Mouse (Mus musculus) cerebellum, postnatal 36 days (tissue): ENCODE measurements around the gene Cldn6.

Source experiments
- DNase-seq, 2 experiments: peaks; one replicate each; pipeline ENCODE4 v3.0.0; 2021 to 2022; ENCODE audit warnings: mixed read lengths in 2 of 2

The Cldn6 gene

DNA sequence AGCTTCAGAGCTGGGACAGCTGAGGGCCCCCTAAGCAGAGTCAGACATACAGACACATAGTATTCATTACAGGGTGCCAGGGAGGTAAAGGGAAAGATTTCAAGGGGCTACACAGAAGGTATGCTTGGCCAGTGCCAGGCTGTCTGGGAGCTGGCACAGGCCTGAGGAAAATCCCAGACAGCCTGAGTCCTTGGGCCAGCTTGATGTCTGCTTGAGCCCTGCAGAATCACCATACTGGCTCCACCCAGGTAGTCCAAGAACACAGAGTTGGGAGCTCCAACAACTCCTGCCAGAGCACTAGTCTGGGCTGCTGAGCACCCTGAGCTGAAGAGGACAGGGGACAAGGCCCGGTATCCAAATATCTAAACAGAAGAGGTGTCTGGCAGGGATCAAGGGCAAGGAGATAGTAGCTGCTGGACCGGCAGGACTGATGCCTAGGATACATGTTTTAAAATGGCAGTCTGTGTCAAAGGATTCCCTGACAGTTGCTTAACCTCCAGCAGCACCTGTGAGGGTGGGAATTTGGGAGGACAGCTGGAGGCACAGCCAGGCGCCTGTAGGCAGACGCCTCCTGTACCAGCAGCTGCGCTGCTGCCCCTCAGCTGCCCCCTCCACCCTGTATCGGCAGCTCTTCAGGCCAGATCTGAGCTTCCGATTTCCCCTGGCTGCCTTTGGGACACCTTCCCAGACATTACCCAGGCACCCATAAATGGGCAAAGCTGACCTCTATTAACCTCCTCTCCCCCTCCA lies 43.5 kb downstream of the Cldn6 start, which contains the start of gene 1520401A03Rik:
TSS of gene 1520401A03Rik (minus strand) at position 408 of the 750 bp plus-strand sequence.
- DNase-seq: no peak

DNA sequence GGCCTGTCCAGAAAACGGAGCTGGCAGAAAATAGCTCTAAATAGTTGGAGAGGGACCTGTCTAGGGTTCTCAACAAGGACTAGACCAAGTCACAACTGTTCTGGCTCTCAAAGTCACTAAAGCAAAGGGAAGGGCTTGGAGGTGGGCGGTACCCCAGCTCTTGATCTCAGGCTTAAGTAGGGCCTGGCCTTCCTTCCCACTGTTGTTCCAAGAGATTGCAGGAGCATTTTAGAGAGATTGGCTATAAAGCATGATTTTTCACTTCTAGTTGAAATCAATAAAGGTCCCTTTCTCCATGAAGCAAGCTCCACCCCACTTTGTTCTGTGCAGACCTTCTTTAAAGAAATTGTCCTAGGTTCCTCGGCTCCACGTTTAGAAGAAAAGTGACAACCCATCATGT lies 46.4 kb downstream of the Cldn6 start:
- no peak for DNase-seq

DNA sequence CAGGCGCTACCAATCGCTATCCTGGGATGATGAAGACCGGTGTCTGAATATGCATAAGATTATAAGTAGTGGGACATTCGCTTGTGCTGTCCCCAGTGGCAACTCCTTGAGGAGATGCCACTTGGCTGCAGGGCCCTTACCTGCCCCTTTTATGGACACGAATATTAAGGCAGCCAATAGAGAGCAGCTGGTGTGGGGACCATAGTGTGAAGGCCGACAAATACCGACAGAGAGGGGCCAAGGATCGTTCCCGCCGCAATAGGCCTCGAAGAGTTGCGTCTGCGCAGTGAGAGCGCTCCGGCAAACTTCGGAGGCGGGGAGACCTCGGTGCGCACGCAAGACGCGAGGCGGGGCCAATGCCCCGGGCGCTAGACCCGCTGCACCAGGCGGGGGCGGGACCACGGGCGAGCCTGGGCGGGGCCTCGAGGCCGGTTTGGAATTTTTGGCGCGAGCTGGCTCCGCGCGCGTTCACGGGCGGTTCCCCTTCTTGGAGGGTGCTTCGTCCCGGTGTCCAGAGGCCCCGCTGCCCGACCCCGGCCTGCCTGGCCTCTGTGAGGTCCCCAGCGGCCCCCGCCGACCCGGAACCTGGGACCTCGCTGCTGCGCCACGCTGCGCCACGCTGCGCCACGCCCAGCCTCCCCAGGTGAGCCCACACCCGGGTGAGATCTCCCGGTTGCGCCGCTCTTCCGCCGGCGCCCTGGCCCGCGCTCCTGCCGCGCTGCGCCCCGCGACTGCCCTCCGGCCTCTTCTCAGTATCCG lies 47.1 kb downstream of the Cldn6 start, which contains the start of gene Pkmyt1:
TSS of gene Pkmyt1 (plus strand) at position 338 of the 759 bp plus-strand sequence.
- peak; percentile 91 to 95 for DNase-seq

DNA sequence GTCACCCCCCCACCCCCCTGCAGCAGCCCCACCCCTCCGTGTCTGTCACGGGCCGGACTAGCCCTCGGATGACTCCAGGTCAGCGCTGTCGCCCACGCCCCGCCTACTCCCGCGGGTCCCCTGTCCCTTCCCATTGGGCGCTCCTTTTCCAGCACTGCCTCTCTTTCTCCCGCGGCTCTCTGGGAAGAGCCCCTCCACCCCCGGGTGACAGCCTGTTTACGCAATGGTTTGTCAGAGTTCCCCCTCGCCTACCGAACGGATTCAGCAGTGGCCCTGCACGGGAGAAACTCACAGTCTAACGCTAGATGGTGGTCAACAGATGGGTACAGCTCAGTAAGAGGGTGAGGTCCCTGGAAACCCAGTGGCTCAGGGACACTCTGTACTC lies 47.7 kb downstream of the Cldn6 start:
- DNase-seq: peak; percentile 47 to 66

DNA sequence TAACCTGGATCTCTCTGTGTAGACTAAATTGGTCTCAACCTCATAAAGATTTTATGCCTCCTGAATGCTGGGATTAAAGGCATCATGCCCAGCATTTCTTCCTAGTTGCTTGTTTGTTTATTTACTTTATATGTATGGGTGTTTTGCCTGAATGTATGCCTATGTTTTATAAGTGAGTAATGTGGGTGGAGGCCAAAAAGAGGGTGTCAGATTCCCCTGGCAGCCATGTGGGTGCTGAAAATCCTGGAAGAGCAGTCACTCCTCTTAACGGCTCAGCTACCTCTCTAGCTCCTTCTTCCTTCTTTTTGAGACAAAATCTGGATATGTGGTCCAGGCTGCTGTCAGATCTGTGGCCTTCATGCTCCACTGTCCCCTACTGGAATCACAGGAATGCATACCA lies 51.4 kb downstream of the Cldn6 start:
- no peak for DNase-seq
